Comparison of ENCODE assay signal across 25 mouse cellular contexts in genomic region chr5:91311767-91312166, GRCm38 (mm10).
DNase-seq lines count a peak whose midpoint lies in the region; ATAC-seq and TF ChIP-seq lines count a peak whose summit lies in the region.
"Had no signal": no experiment of that assay in that cellular context is flagged by ENCODE, and none has a peak within 500 bp of the region (broad histone marks: within the 10 kb centered on the region; RNA-seq: fewer than 3 reads in every experiment).

No protein-coding gene starts in this region.

- no peak for TF ChIP-seq CTCF in forebrain, postnatal 0 days (IDR thresholded peaks at IDR 0.05; ENCODE audit: low read depth)
- TF ChIP-seq CTCF in heart, adult 2 months (IDR thresholded peaks at IDR 0.05) = no peak

- no peak overlapping the region for H3K9ac ChIP-seq in forebrain, postnatal 0 days
- H3K9ac ChIP-seq in forebrain, embryonic 11.5 days (ENCODE audit: low read length) = no peak overlapping the region
- H3K9ac ChIP-seq in heart, adult 2 months (ENCODE audit: low read depth, low read length) = no peak overlapping the region
- H3K9ac ChIP-seq: heart, embryonic 12.5 days; limb, embryonic 15.5 days; liver, embryonic 14.5 days; midbrain, embryonic 13.5 days had no signal

- DNase-seq in forebrain, postnatal 0 days = no peak
- no peak for DNase-seq in forebrain, embryonic 11.5 days (ENCODE audit: low spot score)
- DNase-seq in 3134 (ENCODE audit: extremely low read depth, insufficient read length, low spot score) (peak; percentile 32), 3T3-L1 (ENCODE audit: low read depth, low spot score) (peak; percentile 90), adipocyte (ENCODE audit: low spot score) (peak; percentile 61)
- no peak for DNase-seq in limb, embryonic 10.5 days (ENCODE audit: low spot score)
- DNase-seq in heart, adult 2 months = no peak
- no peak for DNase-seq in spleen, postnatal 10 days (ENCODE audit: low spot score in 2 of 2)
- DNase-seq: cerebellum, adult 2 months; heart, adult 11 months; heart, postnatal 10 days; kidney, adult 2 months; layer of hippocampus, adult 9-11 months; lung, postnatal 10 days; right cerebral cortex, postnatal 25 days; spleen, adult 18-20 months; thymus, postnatal 25 days had no signal

- H3K4me3 ChIP-seq in forebrain, postnatal 0 days (ENCODE audit: low read depth, low read length) = no peak overlapping the region
- no peak overlapping the region for H3K4me3 ChIP-seq in forebrain, embryonic 11.5 days (ENCODE audit: low read depth, low read length)
- H3K4me3 ChIP-seq in limb, embryonic 10.5 days = no peak overlapping the region
- no peak overlapping the region for H3K4me3 ChIP-seq in heart, adult 2 months
- H3K4me3 ChIP-seq: heart, embryonic 12.5 days; limb, embryonic 15.5 days; megakaryocyte, embryonic 14.5 days; midbrain, embryonic 13.5 days had no signal

- no peak overlapping the region for H3K27ac ChIP-seq in forebrain, postnatal 0 days (ENCODE audit: low read depth, low read length)
- H3K27ac ChIP-seq in forebrain, embryonic 11.5 days (ENCODE audit: low read depth, low read length) = no peak overlapping the region
- H3K27ac ChIP-seq in limb, embryonic 10.5 days = no peak overlapping the region
- H3K27ac ChIP-seq in heart, adult 2 months = no peak overlapping the region
- H3K27ac ChIP-seq: kidney, postnatal 0 days; limb, embryonic 15.5 days; liver, embryonic 14.5 days; midbrain, embryonic 13.5 days had no signal

- no peak for TF ChIP-seq POLR2A in heart, adult 2 months (IDR thresholded peaks at IDR 0.05; ENCODE audit: insufficient read depth, low read depth, low read length)

- H3K4me2 ChIP-seq in forebrain, postnatal 0 days (ENCODE audit: low read depth) = no peak overlapping the region
- no peak overlapping the region for H3K4me2 ChIP-seq in forebrain, embryonic 11.5 days (ENCODE audit: low read depth, low read length, severe bottlenecking)
- H3K4me2 ChIP-seq: heart, embryonic 12.5 days; limb, embryonic 15.5 days; midbrain, embryonic 13.5 days had no signal

- no peaks in the 10 kb centered on the region for H3K27me3 ChIP-seq in forebrain, postnatal 0 days (ENCODE audit: insufficient read depth, low read length)
- no peaks in the 10 kb centered on the region for H3K27me3 ChIP-seq in forebrain, embryonic 11.5 days (ENCODE audit: control insufficient read depth, insufficient read depth, low read length)
- no peaks in the 10 kb centered on the region for H3K27me3 ChIP-seq in limb, embryonic 10.5 days (ENCODE audit: low read depth, poor library complexity, severe bottlenecking)
- H3K27me3 ChIP-seq in heart, adult 2 months (ENCODE audit: control insufficient read depth, insufficient read depth, low read length) = no peaks in the 10 kb centered on the region
- H3K27me3 ChIP-seq: heart, embryonic 12.5 days; limb, embryonic 15.5 days; midbrain, embryonic 13.5 days had no signal

- no peak for TF ChIP-seq EP300 in heart, adult 2 months (IDR thresholded peaks at IDR 0.05; ENCODE audit: insufficient read depth, low read depth, low read length)

- H3K4me1 ChIP-seq in forebrain, postnatal 0 days (ENCODE audit: insufficient read depth) = no peaks in the 10 kb centered on the region
- no peaks in the 10 kb centered on the region for H3K4me1 ChIP-seq in forebrain, embryonic 11.5 days (replicated peaks; ENCODE audit: control insufficient read depth, insufficient read depth, low read length)
- no peaks in the 10 kb centered on the region for H3K4me1 ChIP-seq in limb, embryonic 10.5 days
- H3K4me1 ChIP-seq in heart, adult 2 months (ENCODE audit: control insufficient read depth, insufficient read depth, low read length) = no peaks in the 10 kb centered on the region
- H3K4me1 ChIP-seq: heart, embryonic 12.5 days; limb, embryonic 15.5 days; midbrain, embryonic 13.5 days had no signal

- no peaks in the 10 kb centered on the region for H3K9me3 ChIP-seq in forebrain, postnatal 0 days (ENCODE audit: low read length)
- no peaks in the 10 kb centered on the region for H3K9me3 ChIP-seq in forebrain, embryonic 11.5 days (ENCODE audit: control insufficient read depth, low read length)
- no peaks in the 10 kb centered on the region for H3K9me3 ChIP-seq in limb, embryonic 10.5 days (replicated peaks)
- H3K9me3 ChIP-seq: heart, embryonic 12.5 days; limb, embryonic 15.5 days; megakaryocyte, embryonic 14.5 days; midbrain, embryonic 13.5 days had no signal

- WGBS in forebrain, postnatal 0 days = 41% methylated on average over 4 of the region's 4 CpGs
- 54% methylated on average over 4 of the region's 4 CpGs for WGBS in forebrain, embryonic 11.5 days
- WGBS in limb, embryonic 10.5 days = 47% methylated on average over 4 of the region's 4 CpGs
- WGBS in heart, adult 2 months = 33% methylated on average over 4 of the region's 4 CpGs

- no peaks in the 10 kb centered on the region for H3K36me3 ChIP-seq in forebrain, postnatal 0 days (ENCODE audit: insufficient read depth)
- H3K36me3 ChIP-seq in forebrain, embryonic 11.5 days (ENCODE audit: control insufficient read depth, insufficient read depth, low read length) = no peaks in the 10 kb centered on the region
- H3K36me3 ChIP-seq in limb, embryonic 10.5 days = no peaks in the 10 kb centered on the region
- H3K36me3 ChIP-seq in heart, adult 2 months (ENCODE audit: control insufficient read depth, insufficient read depth, low read length) = no peaks in the 10 kb centered on the region
- H3K36me3 ChIP-seq: heart, embryonic 12.5 days; limb, embryonic 15.5 days; midbrain, embryonic 13.5 days had no signal

- ATAC-seq in forebrain, postnatal 0 days = 0 out of 2 replicates have a peak, but pooled peaks have one; percentile 30
- no peak for ATAC-seq in forebrain, embryonic 11.5 days (replicated peaks; ENCODE audit: low FRiP score)
- ATAC-seq: activated CD4-positive, CD25-positive, alpha-beta regulatory T cell, adult 4 months; forebrain, embryonic 14.5 days; midbrain, embryonic 13.5 days had no signal

- intact Hi-C loops in heart, adult 2 months (cut with DNase I) = no loop called here

- no peaks in the 10 kb centered on the region for H3K79me2 ChIP-seq in heart, adult 2 months (replicated peaks; ENCODE audit: control insufficient read depth, insufficient read depth, low read length)

Comparison
In these comparisons a context has a peak if more than half of its experiments do, and no peak if none do; other contexts are left out.
1. DNase-seq: peak in 3134 (single experiment), 3T3-L1 (single experiment) and adipocyte (single experiment); none in forebrain, postnatal 0 days (single experiment), forebrain, embryonic 11.5 days (single experiment), limb, embryonic 10.5 days (single experiment), heart, adult 2 months (0 of 2) and spleen, postnatal 10 days (0 of 2).